Mouse (Mus musculus) heart, postnatal 25 days (tissue): ENCODE results near the gene Pimreg. TPM values are rescaled to one million over a fixed set of nuclear protein-coding genes. Genes with fewer than 3 reads are reported as not detected.

Experiments
- total RNA-seq, 2 experiments: library from RNA; stranded (reverse); gene quantifications; 2 replicates each; pipeline ENCODE4 v1.2.3; 2021

Gene Pimreg
- total RNA-seq, 2 experiments from 2014 or later = 1.0 to 2.6 TPM

Other genes with a start within 250 kb of the Pimreg start
- not detected for gene Aipl1, start 4.5 kb upstream of the Pimreg start, total RNA-seq
- gene Pitpnm3, start 93.7 kb downstream of the Pimreg start, total RNA-seq = 1 to 10 TPM; 1.6 to 1.8 TPM
- under 1 TPM; 0.13 to 0.17 TPM for gene Gm43951, start 164.8 kb downstream of the Pimreg start, total RNA-seq
- gene 4933427D14Rik, start 165.4 kb downstream of the Pimreg start, total RNA-seq = 1 to 10 TPM; 2.5 to 3.3 TPM
- 10 to 100 TPM; 36.8 to 38.6 TPM for gene Txndc17, start 165.5 kb downstream of the Pimreg start, total RNA-seq
- gene Med31, start 173.6 kb downstream of the Pimreg start, total RNA-seq = 10 to 100 TPM; 10.4 to 10.6 TPM
- gene Slc13a5, start 225.2 kb downstream of the Pimreg start, total RNA-seq = not detected